Mouse (Mus musculus) stomach, embryonic 16.5 days (tissue): ENCODE data around the gene Tom1l2. TPM values are rescaled to one million over a fixed set of nuclear protein-coding genes. Genes with fewer than 3 reads are reported as not detected.
A peak's percentile ranks its signal among the peaks of the same experiment; 100 is the strongest.

Source experiments
- ATAC-seq: fragments of 200-750 bp; cut with Nextera tagmentation; 2 replicates; pipeline ENCODE4 v1.8.0; 2017; ENCODE audit warnings: moderate number of reproducible peaks, moderate TSS enrichment; ENCODE audit not compliant: insufficient read depth, low FRiP score
- H3K27ac ChIP-seq: fragments of 300-500 bp; sonication (generic); 2 replicates; pipeline ENCODE4 v1.5.1; 2014; ENCODE audit warnings: low read length
- H3K27me3 ChIP-seq: fragments of 300-500 bp; sonication (generic); 2 replicates; pipeline ENCODE4 v1.6.1; 2014; ENCODE audit warnings: low read length, control low read depth, mixed read lengths; ENCODE audit not compliant: control insufficient read depth, insufficient read depth
- H3K36me3 ChIP-seq: fragments of 300-500 bp; sonication (generic); 2 replicates; pipeline ENCODE4 v1.6.1; 2014; ENCODE audit warnings: low read length; ENCODE audit not compliant: control insufficient read depth, insufficient read depth
- H3K4me1 ChIP-seq: fragments of 300-500 bp; sonication (generic); 2 replicates; pipeline ENCODE4 v1.6.1; 2014; ENCODE audit warnings: low read length, control low read depth, mixed read lengths; ENCODE audit not compliant: control insufficient read depth, insufficient read depth
- H3K4me2 ChIP-seq: fragments of 300-500 bp; sonication (generic); 2 replicates; pipeline ENCODE4 v1.6.1; 2014; ENCODE audit warnings: low read depth, low read length, mixed read lengths
- H3K4me3 ChIP-seq: fragments of 300-500 bp; sonication (generic); replicated peaks from 2 replicates; pipeline ENCODE4 v1.5.1; 2014; ENCODE audit warnings: mild to moderate bottlenecking, low read length
- H3K9ac ChIP-seq: fragments of 300-500 bp; sonication (generic); 2 replicates; pipeline ENCODE4 v1.6.1; 2014; ENCODE audit warnings: low read length
- H3K9me3 ChIP-seq: fragments of 300-500 bp; sonication (generic); replicated peaks from 2 replicates; pipeline ENCODE4 v1.6.1; 2016; ENCODE audit warnings: low read length, control low read depth; ENCODE audit not compliant: control insufficient read depth
- WGBS: fragments of 180-500 bp; shearing (Covaris S2); extraction: QIAGEN DNeasy Blood & Tissue Kit; methylation state at CpG from one replicate; pipeline ENCODE4 v1.1.7; 2014; 5-methylcytosine and 5-hydroxymethylcytosine counted together
- polyA plus RNA-seq: library from polyadenylated mRNA; unstranded; fragments of >200 nt; fragmentation: Nextera tagmentation; extraction: Ambion mirVana; gene quantifications from 2 replicates; pipeline ENCODE4 v1.2.1, GENCODE M21; 2015

Tom1l2 gene
- polyA plus RNA-seq, 1 experiment from 2014 or later = 29.9 TPM

DNA sequence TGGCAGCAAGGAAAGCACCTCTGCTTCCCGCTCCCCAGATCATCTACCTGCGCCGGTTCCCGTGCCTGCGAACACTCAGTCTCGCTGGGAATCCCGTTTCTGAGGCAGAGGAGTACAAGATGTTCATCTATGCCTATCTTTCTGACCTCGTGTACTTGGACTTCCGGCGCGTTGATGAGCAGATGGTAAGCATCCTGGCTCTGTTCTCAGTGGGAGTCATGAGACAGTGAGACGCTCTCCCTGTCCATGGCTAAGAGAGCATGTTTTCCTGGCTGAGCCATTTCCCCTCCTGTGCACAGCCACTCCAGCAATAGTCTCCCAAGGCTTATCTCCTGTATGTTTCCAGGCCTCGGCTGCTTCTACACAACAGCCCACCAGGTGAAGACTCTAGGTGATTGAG lies 17.7 kb upstream of the Tom1l2 start:
- WGBS = 82% methylated on average over 13 of the region's 13 CpGs
- no peak for ATAC-seq
- Histone ChIP-seq H3K27ac (no peak overlapping the region), H3K9ac (no peak overlapping the region), H3K36me3 (no peaks in the 10 kb centered on the region), H3K27me3 (no peaks in the 10 kb centered on the region), H3K4me1 (no peaks in the 10 kb centered on the region; the same call in 1 of the 2 replicates), H3K4me2 (no peak overlapping the region), H3K9me3 (no peaks in the 10 kb centered on the region), H3K4me3 (no peak overlapping the region)

DNA sequence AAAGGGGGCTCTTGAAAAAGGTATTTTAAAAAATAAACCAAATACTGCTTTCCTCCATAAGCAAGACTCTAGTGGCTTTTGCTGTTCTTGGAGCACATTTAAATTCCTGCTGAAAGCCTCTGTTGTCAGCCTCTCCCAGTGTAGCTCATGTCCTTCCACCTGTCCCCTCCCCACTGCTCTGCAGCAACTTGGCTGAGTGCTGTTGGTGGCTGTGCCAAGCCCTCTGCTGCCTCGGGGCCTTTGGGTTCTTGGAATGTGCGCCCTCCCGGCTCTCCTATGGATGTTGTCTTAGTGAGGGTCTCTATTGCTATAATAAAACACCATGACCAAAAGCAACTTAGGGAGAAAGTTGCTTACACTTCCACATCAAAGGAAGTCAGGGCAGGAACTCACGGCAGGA lies 16.7 kb upstream of the Tom1l2 start:
- Histone ChIP-seq H3K27ac (no peak overlapping the region), H3K27me3 (no peaks in the 10 kb centered on the region), H3K4me1 (no peaks in the 10 kb centered on the region; the same call in 1 of the 2 replicates), H3K9me3 (no peaks in the 10 kb centered on the region), H3K4me2 (no peak overlapping the region), H3K9ac (no peak overlapping the region), H3K36me3 (no peaks in the 10 kb centered on the region), H3K4me3 (no peak overlapping the region)
- no peak for ATAC-seq
- 71% methylated on average over 4 of the region's 4 CpGs for WGBS

DNA sequence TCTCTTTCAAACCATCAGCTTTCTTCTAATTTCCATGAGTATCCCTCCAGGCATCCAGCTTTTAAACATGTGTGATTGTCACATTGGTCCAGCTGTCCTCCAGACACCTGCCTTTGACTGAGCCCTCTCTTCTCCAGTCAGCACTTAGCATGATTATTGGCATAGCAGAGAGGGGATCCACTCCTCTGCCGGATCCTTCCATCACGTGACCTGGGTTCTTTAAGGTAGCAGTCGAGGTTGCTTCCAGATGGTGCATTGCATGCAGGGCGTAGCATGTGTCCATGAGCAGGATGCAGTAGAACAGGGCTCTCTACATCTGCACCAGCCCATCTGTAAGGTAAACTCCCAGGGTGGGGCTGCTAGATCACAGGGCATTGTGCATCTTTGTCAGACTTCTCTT lies 16.2 kb upstream of the Tom1l2 start:
- WGBS = 67% methylated on average over 4 of the region's 4 CpGs
- H3K4me2 ChIP-seq = no peak overlapping the region
- no peak for ATAC-seq

DNA sequence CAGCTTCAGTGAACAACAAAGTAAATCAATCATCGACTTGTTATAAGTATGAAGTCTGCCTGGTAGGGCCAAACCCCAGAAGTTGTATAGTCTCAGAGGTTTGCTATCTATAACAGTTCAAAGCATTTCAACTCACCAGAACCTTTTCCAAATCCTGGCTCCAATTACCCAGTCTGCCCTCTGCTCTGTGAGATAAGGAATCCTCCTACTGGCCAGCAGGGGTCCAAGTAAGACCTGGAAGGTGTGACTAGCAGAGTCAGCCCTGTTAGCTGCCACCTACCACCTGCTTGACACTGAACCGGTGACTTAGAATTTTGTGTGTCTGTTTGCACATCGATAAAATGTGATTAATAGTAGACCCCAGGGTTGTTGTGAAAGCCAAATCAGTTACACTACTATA lies 14.6 kb upstream of the Tom1l2 start:
- H3K4me1 ChIP-seq = no peaks in the 10 kb centered on the region; the same call in 1 of the 2 replicates
- no peak overlapping the region for H3K27ac ChIP-seq
- no peaks in the 10 kb centered on the region for H3K9me3 ChIP-seq
- H3K9ac ChIP-seq = no peak overlapping the region
- no peak overlapping the region for H3K4me2 ChIP-seq
- H3K4me3 ChIP-seq = no peak overlapping the region
- H3K27me3 ChIP-seq = no peaks in the 10 kb centered on the region
- ATAC-seq = no peak
- 58% methylated on average over 3 of the region's 3 CpGs for WGBS
- no peaks in the 10 kb centered on the region for H3K36me3 ChIP-seq

More for the DNA sequence above, 16.2 kb upstream of the Tom1l2 start:
- Histone ChIP-seq H3K36me3 (no peaks in the 10 kb centered on the region), H3K9me3 (no peaks in the 10 kb centered on the region), H3K9ac (no peak overlapping the region), H3K4me1 (no peaks in the 10 kb centered on the region; the same call in 1 of the 2 replicates), H3K4me3 (no peak overlapping the region), H3K27me3 (no peaks in the 10 kb centered on the region), H3K27ac (no peak overlapping the region)

DNA sequence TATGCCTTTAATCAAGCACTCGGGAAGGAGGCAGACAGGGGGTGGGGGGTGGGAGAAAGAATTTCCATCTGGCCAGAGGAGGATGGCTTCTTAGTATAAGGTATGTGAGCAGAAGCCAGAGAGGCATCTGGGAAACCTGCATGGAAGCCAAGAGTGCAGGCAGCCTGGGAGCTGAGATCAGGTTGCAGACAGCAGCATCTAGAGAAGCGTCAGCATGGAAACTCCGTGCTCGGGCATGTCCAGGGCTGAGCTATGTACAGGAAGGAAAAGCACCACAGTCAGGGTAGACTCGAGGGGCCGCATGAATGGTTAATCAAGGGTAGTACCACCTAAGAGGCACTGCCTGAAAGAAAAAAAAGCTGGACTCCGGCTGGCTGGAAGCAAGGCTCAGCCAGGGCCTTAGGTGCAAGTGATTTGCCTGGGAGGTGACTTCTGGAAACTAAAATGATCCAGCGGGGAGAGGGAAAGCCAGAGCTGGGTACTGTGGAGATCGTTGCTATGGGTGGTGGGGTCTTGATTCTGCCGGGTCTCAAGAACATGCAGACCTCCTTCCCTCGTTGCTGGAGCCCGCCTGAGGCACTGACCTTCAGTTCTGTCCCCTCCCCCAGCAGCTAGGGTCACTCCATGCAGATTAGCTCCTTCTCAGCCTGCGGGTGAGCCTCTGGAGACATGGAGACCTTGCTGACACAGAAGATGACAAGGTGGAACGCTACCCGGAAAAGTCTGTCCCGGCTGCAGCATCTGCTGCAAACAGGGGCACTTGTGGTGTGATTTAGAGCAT lies 13.7 kb upstream of the Tom1l2 start:
- H3K4me2 ChIP-seq = no peak overlapping the region

GRCm38 (mm10) chr11:60360631-60361201 lies 8.0 kb upstream of the Tom1l2 start:
- H3K9ac ChIP-seq = no peak overlapping the region
- H3K36me3 ChIP-seq = no peaks in the 10 kb centered on the region
- ATAC-seq = peak; percentile 38; the same call in 1 of the 2 replicates
- peaks cover 12% of the 10 kb centered on the region; the same call in 1 of the 2 replicates for H3K4me1 ChIP-seq
- H3K27me3 ChIP-seq = no peaks in the 10 kb centered on the region
- WGBS = 68% methylated on average over 5 of the region's 5 CpGs
- peak overlapping the region; percentile 48 for H3K27ac ChIP-seq
- no peak overlapping the region for H3K4me2 ChIP-seq
- H3K9me3 ChIP-seq = no peaks in the 10 kb centered on the region
- H3K4me3 ChIP-seq = no peak overlapping the region

More for the DNA sequence above, 13.7 kb upstream of the Tom1l2 start:
- no peaks in the 10 kb centered on the region for H3K9me3 ChIP-seq
- no peaks in the 10 kb centered on the region for H3K27me3 ChIP-seq
- ATAC-seq = peak; percentile 47; the same call in 1 of the 2 replicates
- H3K4me1 ChIP-seq = no peaks in the 10 kb centered on the region; the same call in 1 of the 2 replicates
- no peak overlapping the region for H3K27ac ChIP-seq
- no peaks in the 10 kb centered on the region for H3K36me3 ChIP-seq
- H3K9ac ChIP-seq = no peak overlapping the region
- WGBS = 21% methylated on average over 16 of the region's 16 CpGs
- H3K4me3 ChIP-seq = no peak overlapping the region

DNA sequence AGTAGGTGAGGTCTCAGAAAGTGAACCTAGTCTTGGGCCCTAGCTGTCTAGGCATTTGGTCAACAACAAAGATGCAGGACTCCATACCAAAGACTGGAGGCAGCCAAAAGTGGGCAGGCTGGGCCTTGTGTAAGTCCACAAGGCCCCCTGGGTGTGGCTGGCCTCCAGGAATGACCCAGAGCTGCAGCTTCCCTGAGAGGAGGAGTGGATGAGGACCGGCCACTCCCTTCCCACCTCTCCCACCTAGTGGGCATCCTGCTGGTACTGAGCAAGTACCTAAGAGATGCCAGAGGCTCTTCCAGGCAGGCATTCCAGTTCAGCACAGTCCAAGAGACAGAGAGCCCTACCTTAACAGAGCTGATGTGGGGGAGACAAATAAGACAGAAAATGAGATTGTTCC lies 7.2 kb upstream of the Tom1l2 start:
- no peaks in the 10 kb centered on the region for H3K36me3 ChIP-seq
- no peak for ATAC-seq
- no peaks in the 10 kb centered on the region for H3K27me3 ChIP-seq
- no peaks in the 10 kb centered on the region for H3K9me3 ChIP-seq
- H3K27ac ChIP-seq = peak overlapping the region; percentile 10; the same call in 1 of the 2 replicates
- no peak overlapping the region for H3K4me3 ChIP-seq
- H3K9ac ChIP-seq = no peak overlapping the region
- 93% methylated on average over 1 of the region's 1 CpGs for WGBS
- H3K4me1 ChIP-seq = peaks cover 12% of the 10 kb centered on the region; the same call in 1 of the 2 replicates
- no peak overlapping the region for H3K4me2 ChIP-seq

DNA sequence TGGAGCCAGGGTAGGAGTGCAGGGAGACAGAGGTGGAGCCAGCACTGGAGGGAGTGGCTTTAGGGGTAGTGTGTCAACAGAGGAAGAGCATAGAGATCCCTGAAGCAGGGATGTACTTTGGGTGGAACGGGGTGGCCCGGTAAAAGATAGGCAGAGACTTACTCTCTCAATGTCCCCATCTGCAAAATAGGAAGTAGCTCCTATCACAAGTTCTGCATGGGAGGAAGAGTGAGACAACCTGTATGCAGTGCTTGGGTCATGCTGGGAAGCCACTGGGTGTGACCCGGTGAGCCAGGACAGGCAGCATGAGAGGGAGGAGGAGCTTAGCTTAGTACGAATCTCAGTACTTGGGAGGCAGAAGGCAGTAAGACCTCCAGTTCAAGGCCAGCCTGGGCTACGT lies 6.4 kb upstream of the Tom1l2 start:
- peaks cover 12% of the 10 kb centered on the region; the same call in 1 of the 2 replicates for H3K4me1 ChIP-seq
- no peaks in the 10 kb centered on the region for H3K9me3 ChIP-seq
- WGBS = 59% methylated on average over 5 of the region's 5 CpGs
- no peaks in the 10 kb centered on the region for H3K27me3 ChIP-seq
- ATAC-seq = no peak
- no peak overlapping the region for H3K9ac ChIP-seq
- H3K36me3 ChIP-seq = no peaks in the 10 kb centered on the region
- no peak overlapping the region for H3K4me3 ChIP-seq
- H3K27ac ChIP-seq = no peak overlapping the region
- no peak overlapping the region for H3K4me2 ChIP-seq

DNA sequence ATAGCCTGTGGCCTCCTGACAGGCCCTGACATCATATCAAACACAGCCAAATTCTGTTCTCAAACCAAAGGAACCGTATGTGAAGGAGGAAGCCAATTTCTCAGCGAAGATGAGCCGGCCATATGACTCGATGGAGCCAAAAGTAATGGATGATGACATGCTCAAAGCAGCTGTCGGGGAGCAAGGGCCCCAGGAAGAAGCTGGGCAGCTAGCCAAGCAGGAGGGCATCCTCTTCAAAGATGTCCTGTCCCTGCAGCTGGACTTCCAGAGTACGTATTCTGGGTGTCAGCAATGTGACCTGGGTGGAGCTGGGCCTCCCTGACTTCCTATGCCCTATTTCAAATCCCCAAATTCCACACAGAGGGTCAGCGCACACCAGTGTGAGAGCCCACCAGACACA lies 5.8 kb upstream of the Tom1l2 start:
- ATAC-seq = no peak
- WGBS = 56% methylated on average over 7 of the region's 7 CpGs
- Histone ChIP-seq H3K4me1 (peaks cover 12% of the 10 kb centered on the region; the same call in 1 of the 2 replicates), H3K4me3 (no peak overlapping the region), H3K27ac (no peak overlapping the region), H3K9ac (no peak overlapping the region), H3K9me3 (no peaks in the 10 kb centered on the region), H3K4me2 (no peak overlapping the region), H3K36me3 (no peaks in the 10 kb centered on the region), H3K27me3 (no peaks in the 10 kb centered on the region)
